ENCODE assay signal across 14 mouse cellular contexts in genomic region chr14:121355732-121356131, GRCm38 (mm10). TPM values are rescaled to one million over a fixed set of nuclear protein-coding genes. Genes with fewer than 3 reads are reported as not detected.
A peak's percentile ranks its signal among the peaks of the same experiment; 100 is the strongest.
DNase-seq lines count a peak whose midpoint lies in the region; ATAC-seq and TF ChIP-seq lines count a peak whose summit lies in the region.
"Had no signal": no experiment of that assay in that cellular context is flagged by ENCODE, and none has a peak within 500 bp of the region (broad histone marks: within the 10 kb centered on the region; RNA-seq: fewer than 3 reads in every experiment).

No protein-coding gene starts in this region.

- no peak for TF ChIP-seq POLR2A in heart, adult 2 months (IDR thresholded peaks at IDR 0.05; ENCODE audit: insufficient read depth, low read depth, low read length)

- no peak overlapping the region for H3K4me3 ChIP-seq in heart, embryonic 11.5 days (ENCODE audit: low read depth, low read length)
- no peak overlapping the region for H3K4me3 ChIP-seq in heart, adult 2 months
- H3K4me3 ChIP-seq in stomach, embryonic 15.5 days (replicated peaks), result no peak overlapping the region
- H3K4me3 ChIP-seq in stomach, postnatal 0 days (ENCODE audit: low read depth, low read length), result no peak overlapping the region
- H3K4me3 ChIP-seq in liver, embryonic 12.5 days, result no peak overlapping the region
- H3K4me3 ChIP-seq in stomach, embryonic 16.5 days (replicated peaks; ENCODE audit: low read length), result no peak overlapping the region
- H3K4me3 ChIP-seq: forebrain, embryonic 10.5 days; hindbrain, embryonic 12.5 days had no signal

- 8% methylated on average over 6 of the region's 6 CpGs for WGBS in heart, embryonic 11.5 days (ENCODE audit: insufficient replicate concordance)
- WGBS in heart, adult 2 months, result 33% methylated on average over 6 of the region's 6 CpGs
- WGBS in stomach, embryonic 15.5 days, result 26% methylated on average over 6 of the region's 6 CpGs
- 25% methylated on average over 6 of the region's 6 CpGs for WGBS in stomach, postnatal 0 days
- 7% methylated on average over 6 of the region's 6 CpGs for WGBS in liver, embryonic 12.5 days (ENCODE audit: insufficient replicate concordance)
- 25% methylated on average over 6 of the region's 6 CpGs for WGBS in stomach, embryonic 16.5 days

- H3K4me1 ChIP-seq in heart, embryonic 11.5 days (ENCODE audit: control insufficient read depth, insufficient read depth, low read length), result peaks cover 80% of the 10 kb centered on the region
- peaks cover 37% of the 10 kb centered on the region for H3K4me1 ChIP-seq in heart, adult 2 months (ENCODE audit: control insufficient read depth, insufficient read depth, low read length)
- H3K4me1 ChIP-seq in stomach, embryonic 15.5 days, result peaks cover 54% of the 10 kb centered on the region
- H3K4me1 ChIP-seq in stomach, postnatal 0 days (replicated peaks; ENCODE audit: control insufficient read depth, insufficient read depth), result peaks cover 24% of the 10 kb centered on the region
- H3K4me1 ChIP-seq in liver, embryonic 12.5 days, result peaks cover 98% of the 10 kb centered on the region
- H3K4me1 ChIP-seq in stomach, embryonic 16.5 days (ENCODE audit: control insufficient read depth, insufficient read depth, low read length), result peaks cover 56% of the 10 kb centered on the region

- intact Hi-C loops in heart, adult 2 months (cut with DNase I), result no loop called here

- no peaks in the 10 kb centered on the region for H3K27me3 ChIP-seq in heart, embryonic 11.5 days (ENCODE audit: control insufficient read depth, insufficient read depth, low read length)
- no peaks in the 10 kb centered on the region for H3K27me3 ChIP-seq in heart, adult 2 months (ENCODE audit: control insufficient read depth, insufficient read depth, low read length)
- H3K27me3 ChIP-seq in stomach, embryonic 15.5 days (replicated peaks), result no peaks in the 10 kb centered on the region
- no peaks in the 10 kb centered on the region for H3K27me3 ChIP-seq in stomach, postnatal 0 days (ENCODE audit: control insufficient read depth, insufficient read depth, low read length)
- no peaks in the 10 kb centered on the region for H3K27me3 ChIP-seq in liver, embryonic 12.5 days (replicated peaks)
- H3K27me3 ChIP-seq in stomach, embryonic 16.5 days (ENCODE audit: control insufficient read depth, insufficient read depth, low read length), result no peaks in the 10 kb centered on the region
- H3K27me3 ChIP-seq: hindbrain, embryonic 12.5 days had no signal

- H3K9me3 ChIP-seq in heart, embryonic 11.5 days (replicated peaks; ENCODE audit: control insufficient read depth, low read length), result no peaks in the 10 kb centered on the region
- H3K9me3 ChIP-seq in stomach, embryonic 15.5 days, result no peaks in the 10 kb centered on the region
- H3K9me3 ChIP-seq in stomach, postnatal 0 days (ENCODE audit: control insufficient read depth, low read length), result no peaks in the 10 kb centered on the region
- no peaks in the 10 kb centered on the region for H3K9me3 ChIP-seq in liver, embryonic 12.5 days (replicated peaks)
- H3K9me3 ChIP-seq in stomach, embryonic 16.5 days (replicated peaks; ENCODE audit: control insufficient read depth, low read length), result no peaks in the 10 kb centered on the region
- H3K9me3 ChIP-seq: forebrain, embryonic 10.5 days; hindbrain, embryonic 12.5 days had no signal

- H3K27ac ChIP-seq in heart, embryonic 11.5 days (ENCODE audit: low read depth, low read length), result peak overlapping the region; percentile 57
- no peak overlapping the region for H3K27ac ChIP-seq in heart, adult 2 months
- peak overlapping the region; percentile 61; the same call in 1 of the 2 replicates for H3K27ac ChIP-seq in stomach, embryonic 15.5 days
- H3K27ac ChIP-seq in stomach, postnatal 0 days (replicated peaks), result no peak overlapping the region
- peak overlapping the region; percentile 90 for H3K27ac ChIP-seq in liver, embryonic 12.5 days
- peak overlapping the region; percentile 50 for H3K27ac ChIP-seq in stomach, embryonic 16.5 days (ENCODE audit: low read length)
- H3K27ac ChIP-seq: forebrain, embryonic 10.5 days; hindbrain, embryonic 12.5 days had no signal

- no peak overlapping the region for H3K4me2 ChIP-seq in heart, embryonic 11.5 days
- H3K4me2 ChIP-seq in stomach, embryonic 15.5 days, result no peak overlapping the region
- no peak overlapping the region for H3K4me2 ChIP-seq in stomach, postnatal 0 days (replicated peaks; ENCODE audit: low read depth)
- peak overlapping the region; percentile 50 for H3K4me2 ChIP-seq in liver, embryonic 12.5 days
- H3K4me2 ChIP-seq in stomach, embryonic 16.5 days (ENCODE audit: low read depth, low read length), result no peak overlapping the region
- H3K4me2 ChIP-seq: hindbrain, embryonic 12.5 days had no signal

- no peak for TF ChIP-seq CTCF in heart, adult 2 months (IDR thresholded peaks at IDR 0.05)
- TF ChIP-seq CTCF in stomach, postnatal 0 days (IDR thresholded peaks at IDR 0.05; ENCODE audit: low read depth), result no peak

- DNase-seq in heart, adult 2 months, result no peak
- no peak for DNase-seq in stomach, postnatal 0 days (ENCODE audit: low spot score)
- no peak for DNase-seq in cerebellum, adult 9-11 months
- no peak for DNase-seq in embryo, embryonic 10.5 days (ENCODE audit: low spot score)
- DNase-seq: adrenal gland, adult 8-10 months; kidney, postnatal 25 days; midbrain, embryonic 14.5 days had no signal

- H3K9ac ChIP-seq in heart, embryonic 11.5 days (ENCODE audit: low read depth, low read length), result no peak overlapping the region
- no peak overlapping the region for H3K9ac ChIP-seq in heart, adult 2 months (ENCODE audit: low read depth, low read length)
- no peak overlapping the region for H3K9ac ChIP-seq in stomach, embryonic 15.5 days
- H3K9ac ChIP-seq in stomach, postnatal 0 days (ENCODE audit: low read length), result no peak overlapping the region
- peak overlapping the region; percentile 64 for H3K9ac ChIP-seq in liver, embryonic 12.5 days
- no peak overlapping the region for H3K9ac ChIP-seq in stomach, embryonic 16.5 days (ENCODE audit: low read length)
- H3K9ac ChIP-seq: hindbrain, embryonic 12.5 days had no signal

- H3K79me2 ChIP-seq in heart, adult 2 months (replicated peaks; ENCODE audit: control insufficient read depth, insufficient read depth, low read length), result peaks cover 9% of the 10 kb centered on the region

- no peak for TF ChIP-seq EP300 in heart, adult 2 months (IDR thresholded peaks at IDR 0.05; ENCODE audit: insufficient read depth, low read depth, low read length)
- TF ChIP-seq EP300 in stomach, postnatal 0 days (optimal IDR thresholded peaks at IDR 0.05), result no peak

- ATAC-seq in heart, embryonic 11.5 days (replicated peaks; ENCODE audit: insufficient number of reproducible peaks, low FRiP score, low TSS enrichment), result peak; percentile 70
- ATAC-seq in stomach, embryonic 15.5 days (ENCODE audit: insufficient read depth, low FRiP score, low read depth), result peak; percentile 85
- no peak for ATAC-seq in stomach, postnatal 0 days (ENCODE audit: low FRiP score, low TSS enrichment)
- ATAC-seq in liver, embryonic 12.5 days, result peak; percentile 88
- ATAC-seq in stomach, embryonic 16.5 days (ENCODE audit: insufficient read depth, low FRiP score), result peak; percentile 35; the same call in 1 of the 2 replicates
- ATAC-seq: intestine, postnatal 0 days had no signal

- H3K36me3 ChIP-seq in heart, embryonic 11.5 days (ENCODE audit: control insufficient read depth, insufficient read depth, low read length), result no peaks in the 10 kb centered on the region
- peaks cover 6% of the 10 kb centered on the region; the same call in 1 of the 2 replicates for H3K36me3 ChIP-seq in heart, adult 2 months (ENCODE audit: control insufficient read depth, insufficient read depth, low read length)
- H3K36me3 ChIP-seq in stomach, embryonic 15.5 days, result no peaks in the 10 kb centered on the region
- H3K36me3 ChIP-seq in stomach, postnatal 0 days (ENCODE audit: control insufficient read depth, insufficient read depth, low read length), result no peaks in the 10 kb centered on the region
- peaks cover 14% of the 10 kb centered on the region for H3K36me3 ChIP-seq in liver, embryonic 12.5 days
- H3K36me3 ChIP-seq in stomach, embryonic 16.5 days (ENCODE audit: control insufficient read depth, insufficient read depth, low read length), result no peaks in the 10 kb centered on the region
- H3K36me3 ChIP-seq: hindbrain, embryonic 12.5 days had no signal

RNA-seq across cellular contexts. Expression of gene Stk24, which starts 24.1 kb away (rescaled TPM):
- 37.7 and 38.1 TPM in 2 replicates for polyA plus RNA-seq in heart, embryonic 11.5 days (2014; fragmentation: Nextera tagmentation; extraction: Ambion mirVana)
- 10 to 100 TPM; 70.2 to 75.6 TPM for total RNA-seq in heart, adult 2 months (2021)
- polyA plus RNA-seq in heart, adult 2 months (2012; rRNA removed), result 21.4 and 38.8 TPM in 2 replicates
- polyA plus RNA-seq in stomach, embryonic 15.5 days (2015; fragmentation: Nextera tagmentation; extraction: Ambion mirVana), result 44.2 and 44.5 TPM in 2 replicates
- 34.0 and 35.9 TPM in 2 replicates for polyA plus RNA-seq in stomach, postnatal 0 days (2015; fragmentation: Nextera tagmentation; extraction: Ambion mirVana)
- 56.8 and 62.0 TPM in 2 replicates for polyA plus RNA-seq in liver, embryonic 12.5 days (2016; fragmentation: Nextera tagmentation; extraction: Ambion mirVana)
- polyA plus RNA-seq in stomach, embryonic 16.5 days (2015; fragmentation: Nextera tagmentation; extraction: Ambion mirVana), result 33.2 and 33.6 TPM in 2 replicates

Comparison
In these comparisons a context has a peak if more than half of its experiments do, and no peak if none do; other contexts are left out.
1. H3K27ac ChIP-seq: peak in heart, embryonic 11.5 days (single experiment), stomach, embryonic 15.5 days (single experiment), liver, embryonic 12.5 days (single experiment) and stomach, embryonic 16.5 days (single experiment); none in heart, adult 2 months (single experiment) and stomach, postnatal 0 days (single experiment).